Mouse (Mus musculus) kidney, embryonic 16.5 days (tissue): ENCODE data around the gene Tfcp2l1. TPM values are rescaled to one million over a fixed set of nuclear protein-coding genes. Genes with fewer than 3 reads are reported as not detected.

Experiments
- ATAC-seq: fragments of 200-750 bp; cut with Nextera tagmentation; 2 replicates; pipeline ENCODE4 v1.8.0; 2017; ENCODE audit warnings: moderate TSS enrichment; ENCODE audit not compliant: low FRiP score, low TSS enrichment
- H3K27ac ChIP-seq: fragments of 300-500 bp; sonication (generic); 2 replicates; pipeline ENCODE4 v1.5.1; 2014; ENCODE audit warnings: low read length
- H3K27me3 ChIP-seq: fragments of 300-500 bp; sonication (generic); 2 replicates; pipeline ENCODE4 v1.6.1; 2014; ENCODE audit warnings: low read length, control low read depth, mixed read lengths; ENCODE audit not compliant: insufficient read depth
- H3K36me3 ChIP-seq: fragments of 300-500 bp; sonication (generic); 2 replicates; pipeline ENCODE4 v1.6.1; 2014; ENCODE audit warnings: low read length, control low read depth, mixed read lengths; ENCODE audit not compliant: insufficient read depth
- H3K4me1 ChIP-seq: fragments of 300-500 bp; sonication (generic); 2 replicates; pipeline ENCODE4 v1.6.1; 2014; ENCODE audit warnings: low read length, control low read depth, mixed read lengths; ENCODE audit not compliant: insufficient read depth
- H3K4me2 ChIP-seq: fragments of 300-500 bp; sonication (generic); replicated peaks from 2 replicates; pipeline ENCODE4 v1.6.1; 2014; ENCODE audit warnings: low read depth, low read length
- H3K4me3 ChIP-seq: fragments of 300-500 bp; sonication (generic); 2 replicates; pipeline ENCODE4 v1.5.1; 2014; ENCODE audit warnings: mild to moderate bottlenecking, low read length
- H3K9ac ChIP-seq: fragments of 300-500 bp; sonication (generic); replicated peaks from 2 replicates; pipeline ENCODE4 v1.6.1; 2014; ENCODE audit warnings: low read length
- H3K9me3 ChIP-seq: fragments of 300-500 bp; sonication (generic); 2 replicates; pipeline ENCODE4 v1.6.1; 2016; ENCODE audit warnings: low read length, control low read depth
- WGBS: fragments of 180-500 bp; shearing (Covaris S2); extraction: QIAGEN DNeasy Blood & Tissue Kit; methylation state at CpG from one replicate; pipeline ENCODE4 v1.1.7; 2014; 5-methylcytosine and 5-hydroxymethylcytosine counted together
- polyA plus RNA-seq: library from polyadenylated mRNA; unstranded; fragments of >200 nt; fragmentation: Nextera tagmentation; extraction: Ambion mirVana; gene quantifications from 2 replicates; pipeline ENCODE4 v1.2.1, GENCODE M21; 2015

Gene Tfcp2l1
- polyA plus RNA-seq, 1 experiment from 2014 or later: 32.2 TPM

- 21% methylated on average over 3 of the region's 3 CpGs for WGBS
- peak; percentile 24; the same call in 1 of the 2 replicates for ATAC-seq
- no peak overlapping the region for H3K9ac ChIP-seq
- H3K4me1 ChIP-seq: peaks cover 22% of the 10 kb centered on the region
- H3K4me2 ChIP-seq: no peak overlapping the region
- H3K27ac ChIP-seq: no peak overlapping the region; the same call in 1 of the 2 replicates
- no peaks in the 10 kb centered on the region for H3K9me3 ChIP-seq
- no peak overlapping the region for H3K4me3 ChIP-seq
- no peaks in the 10 kb centered on the region for H3K27me3 ChIP-seq
- H3K36me3 ChIP-seq: no peaks in the 10 kb centered on the region
Observed at GRCm38 (mm10) chr1:118648015-118648414, 20.3 kb downstream of the Tfcp2l1 start.

GRCm38 (mm10) chr1:118649933-118650770 lies 22.4 kb downstream of the Tfcp2l1 start:
- ATAC-seq: peak; percentile 69
- Histone ChIP-seq H3K4me3 (no peak overlapping the region), H3K9ac (no peak overlapping the region), H3K36me3 (0 out of 2 replicates have a peak, but pooled peaks cover 4% of the 10 kb centered on the region), H3K9me3 (no peaks in the 10 kb centered on the region), H3K4me2 (no peak overlapping the region), H3K27ac (peak overlapping the region; percentile 68; the same call in 1 of the 2 replicates), H3K4me1 (peaks cover 18% of the 10 kb centered on the region), H3K27me3 (no peaks in the 10 kb centered on the region)
- WGBS: 58% methylated on average over 9 of the region's 9 CpGs

- H3K9me3 ChIP-seq: no peaks in the 10 kb centered on the region
- no peak overlapping the region for H3K9ac ChIP-seq
- peaks cover 18% of the 10 kb centered on the region for H3K4me1 ChIP-seq
- no peak for ATAC-seq
- 33% methylated on average over 3 of the region's 3 CpGs for WGBS
- H3K36me3 ChIP-seq: 0 out of 2 replicates have a peak, but pooled peaks cover 6% of the 10 kb centered on the region
- H3K27me3 ChIP-seq: no peaks in the 10 kb centered on the region
- no peak overlapping the region for H3K4me3 ChIP-seq
- peak overlapping the region; percentile 68; the same call in 1 of the 2 replicates for H3K27ac ChIP-seq
- H3K4me2 ChIP-seq: no peak overlapping the region
Observed at GRCm38 (mm10) chr1:118650771-118651080, 23.0 kb downstream of the Tfcp2l1 start.

GRCm38 (mm10) chr1:118658716-118659115 lies 31.0 kb downstream of the Tfcp2l1 start:
- WGBS: 73% methylated on average over 6 of the region's 6 CpGs
- no peak overlapping the region for H3K4me2 ChIP-seq
- no peak overlapping the region for H3K9ac ChIP-seq
- H3K9me3 ChIP-seq: no peaks in the 10 kb centered on the region
- no peaks in the 10 kb centered on the region for H3K27me3 ChIP-seq
- H3K4me3 ChIP-seq: no peak overlapping the region
- no peak for ATAC-seq
- peaks cover 11% of the 10 kb centered on the region; the same call in 1 of the 2 replicates for H3K36me3 ChIP-seq
- H3K27ac ChIP-seq: peak overlapping the region; percentile 20; the same call in 1 of the 2 replicates
- H3K4me1 ChIP-seq: peaks cover 12% of the 10 kb centered on the region

- peak overlapping the region; percentile 63 for H3K27ac ChIP-seq
- H3K4me3 ChIP-seq: no peak overlapping the region
- no peaks in the 10 kb centered on the region for H3K9me3 ChIP-seq
- H3K27me3 ChIP-seq: no peaks in the 10 kb centered on the region
- peak; percentile 88 for ATAC-seq
- no peak overlapping the region for H3K4me2 ChIP-seq
- H3K4me1 ChIP-seq: peaks cover 12% of the 10 kb centered on the region
- WGBS: 45% methylated on average over 3 of the region's 3 CpGs
- peaks cover 8% of the 10 kb centered on the region; the same call in 1 of the 2 replicates for H3K36me3 ChIP-seq
- H3K9ac ChIP-seq: no peak overlapping the region
Observed at GRCm38 (mm10) chr1:118660880-118661465, 33.2 kb downstream of the Tfcp2l1 start.

GRCm38 (mm10) chr1:118663062-118663461 lies 35.3 kb downstream of the Tfcp2l1 start:
- Histone ChIP-seq H3K4me2 (no peak overlapping the region), H3K9ac (no peak overlapping the region), H3K27me3 (no peaks in the 10 kb centered on the region), H3K4me3 (no peak overlapping the region), H3K9me3 (no peaks in the 10 kb centered on the region), H3K27ac (0 out of 2 replicates have a peak overlapping the region, but pooled peaks have one; percentile 15), H3K36me3 (peaks cover 5% of the 10 kb centered on the region; the same call in 1 of the 2 replicates), H3K4me1 (peaks cover 12% of the 10 kb centered on the region)
- ATAC-seq: no peak
- WGBS: 31% methylated on average over 1 of the region's 1 CpGs

GRCm38 (mm10) chr1:118667536-118667935 lies 39.8 kb downstream of the Tfcp2l1 start:
- H3K9me3 ChIP-seq: no peaks in the 10 kb centered on the region
- no peak overlapping the region for H3K9ac ChIP-seq
- no peak for ATAC-seq
- peaks cover 8% of the 10 kb centered on the region; the same call in 1 of the 2 replicates for H3K36me3 ChIP-seq
- H3K27ac ChIP-seq: no peak overlapping the region; the same call in 1 of the 2 replicates
- H3K4me2 ChIP-seq: no peak overlapping the region
- no peak overlapping the region for H3K4me3 ChIP-seq
- peaks cover 7% of the 10 kb centered on the region; the same call in 1 of the 2 replicates for H3K4me1 ChIP-seq
- no peaks in the 10 kb centered on the region for H3K27me3 ChIP-seq

- no peak overlapping the region for H3K9ac ChIP-seq
- ATAC-seq: peak; percentile 97
- H3K4me2 ChIP-seq: no peak overlapping the region
- no peaks in the 10 kb centered on the region for H3K9me3 ChIP-seq
- no peak overlapping the region for H3K4me3 ChIP-seq
- H3K4me1 ChIP-seq: peaks cover 12% of the 10 kb centered on the region
- H3K27me3 ChIP-seq: no peaks in the 10 kb centered on the region
- H3K36me3 ChIP-seq: peaks cover 13% of the 10 kb centered on the region
- WGBS: 22% methylated on average over 8 of the region's 8 CpGs
- peak overlapping the region; percentile 85 for H3K27ac ChIP-seq
Observed at GRCm38 (mm10) chr1:118672196-118672595, 44.5 kb downstream of the Tfcp2l1 start.

- no peak overlapping the region for H3K9ac ChIP-seq
- H3K36me3 ChIP-seq: peaks cover 15% of the 10 kb centered on the region
- no peaks in the 10 kb centered on the region for H3K27me3 ChIP-seq
- no peak overlapping the region for H3K27ac ChIP-seq
- no peaks in the 10 kb centered on the region for H3K9me3 ChIP-seq
- H3K4me1 ChIP-seq: peaks cover 12% of the 10 kb centered on the region
- WGBS: 73% methylated on average over 4 of the region's 4 CpGs
- no peak for ATAC-seq
- H3K4me2 ChIP-seq: no peak overlapping the region
- H3K4me3 ChIP-seq: no peak overlapping the region
Observed at GRCm38 (mm10) chr1:118674176-118674575, 46.4 kb downstream of the Tfcp2l1 start.
